ENCODE assay signal across 8 mouse cellular contexts in genomic region chr19:8819596-8820423, GRCm38 (mm10). TPM values are rescaled to one million over a fixed set of nuclear protein-coding genes. Genes with fewer than 3 reads are reported as not detected.
DNase-seq lines count a peak whose midpoint lies in the region; ATAC-seq lines count a peak whose summit lies in the region.

Hnrnpul2 (plus strand) TSS chr19:8820010.

- H3K36me3 ChIP-seq in heart, embryonic 10.5 days, result peaks cover 47% of the 10 kb centered on the region
- H3K36me3 ChIP-seq in kidney, embryonic 15.5 days, result peaks cover 46% of the 10 kb centered on the region

- H3K9ac ChIP-seq in kidney, embryonic 15.5 days, result peak within 1 kb of the TSS; percentile 99

- peaks cover 29% of the 10 kb centered on the region for H3K4me1 ChIP-seq in heart, embryonic 10.5 days
- H3K4me1 ChIP-seq in kidney, embryonic 15.5 days, result peaks cover 44% of the 10 kb centered on the region

- no peaks in the 10 kb centered on the region for H3K9me3 ChIP-seq in heart, embryonic 10.5 days
- H3K9me3 ChIP-seq in kidney, embryonic 15.5 days (replicated peaks), result no peaks in the 10 kb centered on the region

- peak; percentile 100 for DNase-seq in A20 (ENCODE audit: low read depth, low spot score)
- DNase-seq in brain, adult 2 months (ENCODE audit: low read depth, low spot score), result peak; percentile 100
- peak; percentile 99 for DNase-seq in heart, embryonic 10.5 days (ENCODE audit: low spot score)
- peak; percentile 97 for DNase-seq in liver
- peak; percentile 96 to 98 for DNase-seq in spleen, postnatal 4 days (ENCODE audit: low spot score in 2 of 2)

- no peaks in the 10 kb centered on the region for H3K27me3 ChIP-seq in heart, embryonic 10.5 days (ENCODE audit: insufficient read depth, poor library complexity, severe bottlenecking)
- no peaks in the 10 kb centered on the region for H3K27me3 ChIP-seq in kidney, embryonic 15.5 days

- H3K27ac ChIP-seq in heart, embryonic 10.5 days, result peak within 1 kb of the TSS; percentile 95
- H3K27ac ChIP-seq in kidney, embryonic 15.5 days, result peak within 1 kb of the TSS; percentile 100

- H3K4me2 ChIP-seq in kidney, embryonic 15.5 days, result peak within 1 kb of the TSS; percentile 88

- WGBS in heart, embryonic 10.5 days, result under 1% methylated on average over 83 of the region's 83 CpGs
- under 1% methylated on average over 83 of the region's 83 CpGs for WGBS in kidney, embryonic 15.5 days

- peak within 1 kb of the TSS; percentile 100 for H3K4me3 ChIP-seq in heart, embryonic 10.5 days
- H3K4me3 ChIP-seq in kidney, embryonic 15.5 days (replicated peaks), result peak within 1 kb of the TSS; percentile 88

- ATAC-seq in erythroblast, adult 5-6 weeks (replicated peaks; ENCODE audit: low FRiP score, poor library complexity, severe bottlenecking), result peak; percentile 83
- ATAC-seq in kidney, embryonic 15.5 days (replicated peaks; ENCODE audit: low FRiP score), result peak; percentile 95
- peak; percentile 87 for ATAC-seq in monocyte, adult 5-6 weeks (replicated peaks; ENCODE audit: insufficient number of reproducible peaks, low FRiP score, low TSS enrichment, poor library complexity, severe bottlenecking)

RNA-seq across cellular contexts. Expression of gene Hnrnpul2, which starts in this region (rescaled TPM):
- 14.4 and 27.4 TPM in 2 replicates for total RNA-seq in erythroblast, adult 5-6 weeks (2015; ENCODE audit: low replicate concordance)
- 42.6 and 58.0 TPM in 2 replicates for total RNA-seq in erythroblast, adult 5-6 weeks (2017; ENCODE audit: low replicate concordance)
- polyA plus RNA-seq in heart, embryonic 10.5 days (2016; fragmentation: Nextera tagmentation; extraction: Ambion mirVana), result 2.8 and 4.6 TPM in 2 replicates
- 5.6 and 6.4 TPM in 2 replicates for polyA plus RNA-seq in kidney, embryonic 15.5 days (2015; fragmentation: Nextera tagmentation; extraction: Ambion mirVana)
- 84.4 to 149 TPM (median 101 TPM) in 3 replicates for total RNA-seq in monocyte, adult 5-6 weeks (2017)

Comparison
In these comparisons a context has a peak if more than half of its experiments do, and no peak if none do; other contexts are left out.
1. Peak in every context shown above with its lines: DNase-seq, ATAC-seq, H3K4me3 ChIP-seq and H3K27ac ChIP-seq.